Mouse (Mus musculus): ENCODE data around the gene Gm12117.

Gene Gm12117

GRCm38 (mm10) chr11:33276637-33277036 lies at the start of gene Gm12117:
TSS of gene Gm12117 (minus strand) at chr11:33276737.
- no peak for DNase-seq (ENCODE audit: low read depth, low spot score)

- no peak for DNase-seq (ENCODE audit: low read depth, low spot score)
These were observed 42.6 kb upstream of the Gm12117 start for GRCm38 (mm10) chr11:33319006-33319611.

GRCm38 (mm10) chr11:33309566-33309965 lies 33.0 kb upstream of the Gm12117 start:
- no peak for DNase-seq (ENCODE audit: low read depth, low spot score)

GRCm38 (mm10) chr11:33300859-33301258 lies 24.3 kb upstream of the Gm12117 start:
- no peak for DNase-seq (ENCODE audit: low read depth, low spot score)

- DNase-seq (ENCODE audit: low read depth, low spot score), result no peak
These were observed 22.8 kb upstream of the Gm12117 start for GRCm38 (mm10) chr11:33299371-33299770.

- no peak for DNase-seq (ENCODE audit: low read depth, low spot score)
These were observed 20.6 kb upstream of the Gm12117 start for GRCm38 (mm10) chr11:33297121-33297520.

GRCm38 (mm10) chr11:33295422-33295821 lies 18.9 kb upstream of the Gm12117 start:
- peak; percentile 4 for DNase-seq (ENCODE audit: low read depth, low spot score)

GRCm38 (mm10) chr11:33294063-33294462 lies 17.5 kb upstream of the Gm12117 start:
- DNase-seq (ENCODE audit: low read depth, low spot score), result no peak

- DNase-seq (ENCODE audit: low read depth, low spot score), result no peak
These were observed 2.0 kb upstream of the Gm12117 start for GRCm38 (mm10) chr11:33278571-33278970.

- DNase-seq (ENCODE audit: low read depth, low spot score), result no peak
These were observed 1.7 kb downstream of the Gm12117 start for GRCm38 (mm10) chr11:33274816-33275215.

- DNase-seq (ENCODE audit: low read depth, low spot score), result no peak
These were observed 2.2 kb downstream of the Gm12117 start for GRCm38 (mm10) chr11:33274294-33274693.

GRCm38 (mm10) chr11:33240295-33240694 lies 36.2 kb downstream of the Gm12117 start:
- DNase-seq (ENCODE audit: low read depth, low spot score), result no peak

GRCm38 (mm10) chr11:33234134-33234533 lies 42.4 kb downstream of the Gm12117 start:
- DNase-seq (ENCODE audit: low read depth, low spot score), result no peak

- DNase-seq (ENCODE audit: low read depth, low spot score), result no peak
These were observed 44.5 kb downstream of the Gm12117 start for GRCm38 (mm10) chr11:33232056-33232455.

- DNase-seq (ENCODE audit: low read depth, low spot score), result no peak
These were observed 48.4 kb downstream of the Gm12117 start for GRCm38 (mm10) chr11:33228186-33228585.

GRCm38 (mm10) chr11:33226516-33226915 lies 50.0 kb downstream of the Gm12117 start:
- no peak for DNase-seq (ENCODE audit: low read depth, low spot score)
